Mouse (Mus musculus): ENCODE data around the gene Emg1. TPM values are rescaled to one million over a fixed set of nuclear protein-coding genes. Genes with fewer than 3 reads are reported as not detected.
A peak's percentile ranks its signal among the peaks of the same experiment; 100 is the strongest.

Gene Emg1
- polyA plus RNA-seq, 1 experiment from 2014 or later: 96.6 TPM

- peak; percentile 29 for ATAC-seq
- Histone ChIP-seq H3K4me3 (ENCODE audit: low read depth, low read length) (peak overlapping the region; percentile 81), H3K27ac (ENCODE audit: low read depth, low read length) (peak overlapping the region; percentile 89), H3K36me3 (ENCODE audit: control insufficient read depth, insufficient read depth) (no peaks in the 10 kb centered on the region), H3K9ac (ENCODE audit: low read depth, low read length) (peak overlapping the region; percentile 79), H3K9me3 (ENCODE audit: control insufficient read depth) (no peaks in the 10 kb centered on the region), H3K4me2 (replicated peaks; ENCODE audit: low read depth) (peak overlapping the region; percentile 73), H3K4me1 (replicated peaks; ENCODE audit: control insufficient read depth, insufficient read depth, low read length) (no peaks in the 10 kb centered on the region; the same call in 1 of the 2 replicates), H3K27me3 (replicated peaks; ENCODE audit: control insufficient read depth, insufficient read depth, low read length) (no peaks in the 10 kb centered on the region)
- TF ChIP-seq CTCF (IDR thresholded peaks at IDR 0.05; ENCODE audit: low read depth): no peak
- WGBS: 9% methylated on average over 13 of the region's 13 CpGs
Observed at GRCm38 (mm10) chr6:124663424-124663795, 48.6 kb downstream of the Emg1 start.

- Histone ChIP-seq H3K27ac (ENCODE audit: low read depth, low read length) (peak within 1 kb of the TSS; percentile 89), H3K9me3 (ENCODE audit: control insufficient read depth) (no peaks in the 10 kb centered on the region), H3K27me3 (replicated peaks; ENCODE audit: control insufficient read depth, insufficient read depth, low read length) (no peaks in the 10 kb centered on the region), H3K4me2 (replicated peaks; ENCODE audit: low read depth) (peak within 1 kb of the TSS; percentile 73), H3K36me3 (ENCODE audit: control insufficient read depth, insufficient read depth) (no peaks in the 10 kb centered on the region), H3K4me3 (ENCODE audit: low read depth, low read length) (peak within 1 kb of the TSS; percentile 81), H3K9ac (ENCODE audit: low read depth, low read length) (peak within 1 kb of the TSS; percentile 79), H3K4me1 (replicated peaks; ENCODE audit: control insufficient read depth, insufficient read depth, low read length) (no peaks in the 10 kb centered on the region; the same call in 1 of the 2 replicates)
- under 1% methylated on average over 75 of the region's 87 CpGs for WGBS
- TF ChIP-seq CTCF (IDR thresholded peaks at IDR 0.05; ENCODE audit: low read depth): peak; percentile 81
- ATAC-seq: peak; percentile 97
Observed at GRCm38 (mm10) chr6:124662477-124663423, 49.2 kb downstream of the Emg1 start, which contains the start of gene Lpcat3. TSS of gene Lpcat3 (plus strand) at chr6:124663027.

GRCm38 (mm10) chr6:124661995-124662394 is 50.0 kb downstream of the Emg1 start:
- no peak for TF ChIP-seq CTCF (IDR thresholded peaks at IDR 0.05; ENCODE audit: low read depth)
- 0 out of 2 replicates have a peak overlapping the region, but pooled peaks have one; percentile 79 for H3K9ac ChIP-seq (ENCODE audit: low read depth, low read length)
- 32% methylated on average over 6 of the region's 6 CpGs for WGBS
- peak overlapping the region; percentile 81 for H3K4me3 ChIP-seq (ENCODE audit: low read depth, low read length)
- H3K4me2 ChIP-seq (replicated peaks; ENCODE audit: low read depth): peak overlapping the region; percentile 73
- no peaks in the 10 kb centered on the region for H3K9me3 ChIP-seq (ENCODE audit: control insufficient read depth)
- no peaks in the 10 kb centered on the region for H3K27me3 ChIP-seq (replicated peaks; ENCODE audit: control insufficient read depth, insufficient read depth, low read length)
- H3K4me1 ChIP-seq (replicated peaks; ENCODE audit: control insufficient read depth, insufficient read depth, low read length): no peaks in the 10 kb centered on the region; the same call in 1 of the 2 replicates
- H3K36me3 ChIP-seq (ENCODE audit: control insufficient read depth, insufficient read depth): no peaks in the 10 kb centered on the region
- peak overlapping the region; percentile 89; the same call in 1 of the 2 replicates for H3K27ac ChIP-seq (ENCODE audit: low read depth, low read length)
- ATAC-seq: no peak

- TF ChIP-seq CTCF (IDR thresholded peaks at IDR 0.05; ENCODE audit: low read depth): no peak
- no peak overlapping the region for H3K4me2 ChIP-seq (replicated peaks; ENCODE audit: low read depth)
- no peak for ATAC-seq
- WGBS: 94% methylated on average over 4 of the region's 4 CpGs
- no peak overlapping the region for H3K9ac ChIP-seq (ENCODE audit: low read depth, low read length)
- no peak overlapping the region for H3K27ac ChIP-seq (ENCODE audit: low read depth, low read length)
- H3K27me3 ChIP-seq (replicated peaks; ENCODE audit: control insufficient read depth, insufficient read depth, low read length): no peaks in the 10 kb centered on the region
- H3K4me3 ChIP-seq (ENCODE audit: low read depth, low read length): no peak overlapping the region
- H3K9me3 ChIP-seq (ENCODE audit: control insufficient read depth): no peaks in the 10 kb centered on the region
- no peaks in the 10 kb centered on the region for H3K36me3 ChIP-seq (ENCODE audit: control insufficient read depth, insufficient read depth)
- H3K4me1 ChIP-seq (replicated peaks; ENCODE audit: control insufficient read depth, insufficient read depth, low read length): no peaks in the 10 kb centered on the region
Observed at GRCm38 (mm10) chr6:124661156-124661806, 50.7 kb downstream of the Emg1 start.

GRCm38 (mm10) chr6:124658067-124658466 is 53.9 kb downstream of the Emg1 start:
- Histone ChIP-seq H3K4me2 (replicated peaks; ENCODE audit: low read depth) (no peak overlapping the region), H3K4me3 (ENCODE audit: low read depth, low read length) (no peak overlapping the region), H3K4me1 (replicated peaks; ENCODE audit: control insufficient read depth, insufficient read depth, low read length) (no peaks in the 10 kb centered on the region), H3K27me3 (replicated peaks; ENCODE audit: control insufficient read depth, insufficient read depth, low read length) (no peaks in the 10 kb centered on the region), H3K9ac (ENCODE audit: low read depth, low read length) (no peak overlapping the region), H3K36me3 (ENCODE audit: control insufficient read depth, insufficient read depth) (no peaks in the 10 kb centered on the region), H3K27ac (ENCODE audit: low read depth, low read length) (no peak overlapping the region), H3K9me3 (ENCODE audit: control insufficient read depth) (peaks cover 3% of the 10 kb centered on the region; the same call in 1 of the 2 replicates)
- TF ChIP-seq CTCF (IDR thresholded peaks at IDR 0.05; ENCODE audit: low read depth): no peak
- WGBS: 55% methylated on average over 2 of the region's 2 CpGs
- ATAC-seq: no peak

- Histone ChIP-seq H3K27me3 (replicated peaks; ENCODE audit: control insufficient read depth, insufficient read depth, low read length) (no peaks in the 10 kb centered on the region), H3K4me2 (replicated peaks; ENCODE audit: low read depth) (no peak overlapping the region), H3K9me3 (ENCODE audit: control insufficient read depth) (peaks cover 3% of the 10 kb centered on the region; the same call in 1 of the 2 replicates), H3K36me3 (ENCODE audit: control insufficient read depth, insufficient read depth) (no peaks in the 10 kb centered on the region), H3K4me3 (ENCODE audit: low read depth, low read length) (no peak overlapping the region), H3K27ac (ENCODE audit: low read depth, low read length) (no peak overlapping the region), H3K4me1 (replicated peaks; ENCODE audit: control insufficient read depth, insufficient read depth, low read length) (no peaks in the 10 kb centered on the region), H3K9ac (ENCODE audit: low read depth, low read length) (no peak overlapping the region)
- 50% methylated on average over 6 of the region's 6 CpGs for WGBS
- ATAC-seq: no peak
- no peak for TF ChIP-seq CTCF (IDR thresholded peaks at IDR 0.05; ENCODE audit: low read depth)
Observed at GRCm38 (mm10) chr6:124655893-124656292, 56.1 kb downstream of the Emg1 start.

MicroRNAs encoded within 50 kb of the gene (microRNA counts, 519-probe panel; counts per million panel counts)
- microRNA mmu-miR-141 (5,221 counts per million, percentile 86 among the panel's probes with 10 or more counts), microRNA mmu-miR-200c (5,884 counts per million, percentile 94 among the panel's probes with 10 or more counts)

Small RNA genes lying within 50 kb of the gene (microRNA-seq; reads per million reads assigned to microRNA genes)
- 6,786 reads per million, percentile 92 among the genes with 10 or more reads in this experiment for gene Mir141
- 29,744 reads per million, percentile 97 among the genes with 10 or more reads in this experiment for gene Mir200c

Other genes with a start within 250 kb of the Emg1 start
- 2.7 and 3.4 TPM in 2 replicates for gene Clstn3, start 247.4 kb downstream of the Emg1 start, polyA plus RNA-seq (2015; fragmentation: Nextera tagmentation; extraction: Ambion mirVana)
- gene C1rl, start 219.1 kb downstream of the Emg1 start, polyA plus RNA-seq (2015; fragmentation: Nextera tagmentation; extraction: Ambion mirVana): 1.9 TPM in 2 replicates
- gene C1ra, start 199.8 kb downstream of the Emg1 start, polyA plus RNA-seq (2015; fragmentation: Nextera tagmentation; extraction: Ambion mirVana): 6.9 and 7.5 TPM in 2 replicates
- 9.1 and 10.4 TPM in 2 replicates for gene C1s1, start 169.8 kb downstream of the Emg1 start, polyA plus RNA-seq (2015; fragmentation: Nextera tagmentation; extraction: Ambion mirVana)
- gene C1rb, start 141.9 kb downstream of the Emg1 start, polyA plus RNA-seq (2015; fragmentation: Nextera tagmentation; extraction: Ambion mirVana): not detected in 2 replicates
- not detected in 2 replicates for gene C1s2, start 76.1 kb downstream of the Emg1 start, polyA plus RNA-seq (2015; fragmentation: Nextera tagmentation; extraction: Ambion mirVana)
- gene Lpcat3, start 49.2 kb downstream of the Emg1 start, polyA plus RNA-seq (2015; fragmentation: Nextera tagmentation; extraction: Ambion mirVana): 209 and 212 TPM in 2 replicates
- gene Phb2, start 158 bp upstream of the Emg1 start, polyA plus RNA-seq (2015; fragmentation: Nextera tagmentation; extraction: Ambion mirVana): 249 and 255 TPM in 2 replicates
- 17.4 TPM in 2 replicates for gene Ptpn6, start 26.5 kb upstream of the Emg1 start, polyA plus RNA-seq (2015; fragmentation: Nextera tagmentation; extraction: Ambion mirVana)
- gene Grcc10, start 29.2 kb upstream of the Emg1 start, polyA plus RNA-seq (2015; fragmentation: Nextera tagmentation; extraction: Ambion mirVana): 238 and 259 TPM in 2 replicates
- not detected in 2 replicates for gene Gm45234, start 43.8 kb upstream of the Emg1 start, polyA plus RNA-seq (2015; fragmentation: Nextera tagmentation; extraction: Ambion mirVana)
- gene Atn1, start 44.3 kb upstream of the Emg1 start, polyA plus RNA-seq (2015; fragmentation: Nextera tagmentation; extraction: Ambion mirVana): 7.6 and 8.4 TPM in 2 replicates
- gene Eno2, start 57.5 kb upstream of the Emg1 start, polyA plus RNA-seq (2015; fragmentation: Nextera tagmentation; extraction: Ambion mirVana): 3.5 and 4.6 TPM in 2 replicates
- 0.21 TPM in 1 of 2 replicates, not detected in the other for gene Lrrc23, start 67.5 kb upstream of the Emg1 start, polyA plus RNA-seq (2015; fragmentation: Nextera tagmentation; extraction: Ambion mirVana)
- 57.7 and 69.5 TPM in 2 replicates for gene Spsb2, start 96.5 kb upstream of the Emg1 start, polyA plus RNA-seq (2015; fragmentation: Nextera tagmentation; extraction: Ambion mirVana)
- gene Tpi1, start 102.1 kb upstream of the Emg1 start, polyA plus RNA-seq (2015; fragmentation: Nextera tagmentation; extraction: Ambion mirVana): 489 and 537 TPM in 2 replicates
- gene Usp5, start 117.3 kb upstream of the Emg1 start, polyA plus RNA-seq (2015; fragmentation: Nextera tagmentation; extraction: Ambion mirVana): 44.8 and 45.0 TPM in 2 replicates
- gene Cdca3, start 117.4 kb upstream of the Emg1 start, polyA plus RNA-seq (2015; fragmentation: Nextera tagmentation; extraction: Ambion mirVana): 45.4 and 57.4 TPM in 2 replicates
- gene Gnb3, start 128.1 kb upstream of the Emg1 start, polyA plus RNA-seq (2015; fragmentation: Nextera tagmentation; extraction: Ambion mirVana): 0.42 and 0.47 TPM in 2 replicates
- 4.5 and 4.6 TPM in 2 replicates for gene P3h3, start 145.6 kb upstream of the Emg1 start, polyA plus RNA-seq (2015; fragmentation: Nextera tagmentation; extraction: Ambion mirVana)
- gene Gpr162, start 151.8 kb upstream of the Emg1 start, polyA plus RNA-seq (2015; fragmentation: Nextera tagmentation; extraction: Ambion mirVana): 0.46 and 0.64 TPM in 2 replicates
- gene Cd4, start 176.0 kb upstream of the Emg1 start, polyA plus RNA-seq (2015; fragmentation: Nextera tagmentation; extraction: Ambion mirVana): 0.75 and 0.83 TPM in 2 replicates
- 1.6 and 1.7 TPM in 2 replicates for gene Lag3, start 199.5 kb upstream of the Emg1 start, polyA plus RNA-seq (2015; fragmentation: Nextera tagmentation; extraction: Ambion mirVana)
- 167 and 169 TPM in 2 replicates for gene Ptms, start 207.9 kb upstream of the Emg1 start, polyA plus RNA-seq (2015; fragmentation: Nextera tagmentation; extraction: Ambion mirVana)
- gene Mlf2, start 219.2 kb upstream of the Emg1 start, polyA plus RNA-seq (2015; fragmentation: Nextera tagmentation; extraction: Ambion mirVana): 265 and 269 TPM in 2 replicates

Data from intestine, postnatal 0 days (tissue).